Mouse (Mus musculus) hindbrain, embryonic 15.5 days (tissue): ENCODE measurements around the gene Gm10563. TPM values are rescaled to one million over a fixed set of nuclear protein-coding genes. Genes with fewer than 3 reads are reported as not detected.

ENCODE experiments used
- ATAC-seq: fragments of 200-750 bp; cut with Nextera tagmentation; 2 replicates; pipeline ENCODE4 v1.8.0; 2017; ENCODE audit warnings: low read depth, moderate number of reproducible peaks, moderate TSS enrichment; ENCODE audit not compliant: low FRiP score
- H3K27ac ChIP-seq: fragments of 300-500 bp; sonication (generic); replicated peaks from 2 replicates; pipeline ENCODE4 v1.5.1; 2015; ENCODE audit warnings: mild to moderate bottlenecking, inconsistent platforms
- H3K27me3 ChIP-seq: fragments of 300-500 bp; sonication (generic); 2 replicates; pipeline ENCODE4 v1.6.1; 2015; ENCODE audit warnings: control low read depth, inconsistent platforms
- H3K36me3 ChIP-seq: fragments of 300-500 bp; sonication (generic); 2 replicates; pipeline ENCODE4 v1.6.1; 2015; ENCODE audit warnings: control low read depth, inconsistent platforms
- H3K4me1 ChIP-seq: fragments of 300-500 bp; sonication (generic); replicated peaks from 2 replicates; pipeline ENCODE4 v1.6.1; 2015; ENCODE audit warnings: control low read depth, inconsistent platforms
- H3K4me2 ChIP-seq: fragments of 300-500 bp; sonication (generic); 2 replicates; pipeline ENCODE4 v1.6.1; 2015; ENCODE audit warnings: moderate library complexity, mild to moderate bottlenecking, inconsistent platforms
- H3K4me3 ChIP-seq: fragments of 300-500 bp; sonication (generic); 2 replicates; pipeline ENCODE4 v1.5.1; 2015; ENCODE audit warnings: mild to moderate bottlenecking, inconsistent platforms
- H3K9ac ChIP-seq: fragments of 300-500 bp; sonication (generic); 2 replicates; pipeline ENCODE4 v1.6.1; 2015; ENCODE audit warnings: inconsistent platforms
- H3K9me3 ChIP-seq: fragments of 300-500 bp; sonication (generic); 2 replicates; pipeline ENCODE4 v1.6.1; 2016; ENCODE audit warnings: control low read depth, inconsistent platforms
- whole genome bisulfite sequencing: fragments of 180-500 bp; shearing (Covaris S2); methylation state at CpG from one replicate; pipeline ENCODE4 v1.1.7; 2015; 5-methylcytosine and 5-hydroxymethylcytosine counted together
- polyA plus RNA-seq: library from polyadenylated mRNA; unstranded; fragments of >200 nt; fragmentation: Nextera tagmentation; extraction: Ambion mirVana; gene quantifications from 2 replicates; pipeline ENCODE4 v1.2.1, GENCODE M21; 2015

Gene Gm10563
- polyA plus RNA-seq, 1 experiment from 2014 or later, result not detected

DNA sequence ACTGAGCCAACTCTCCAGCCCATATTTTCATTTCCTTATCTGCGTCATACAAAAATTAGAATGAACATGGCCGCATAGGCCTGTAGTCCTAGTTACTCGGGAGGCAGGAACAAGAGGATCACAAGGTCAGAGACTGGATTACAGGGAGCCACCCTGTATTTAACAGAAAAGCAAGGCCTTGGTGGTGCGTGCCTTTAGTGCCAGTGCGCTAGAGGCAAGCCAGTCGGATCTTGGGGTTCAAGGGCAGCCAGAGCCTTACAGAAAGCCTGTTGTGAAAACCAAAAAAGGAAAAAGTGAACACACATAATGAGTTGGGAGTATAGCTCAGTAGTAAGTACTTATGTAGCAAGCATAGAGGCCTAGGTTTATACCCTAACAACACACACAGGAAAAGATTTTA is 75.4 kb downstream of the Gm10563 start:
- ATAC-seq, result no peak
- no peaks in the 10 kb centered on the region for H3K36me3 ChIP-seq
- no peak overlapping the region for H3K4me3 ChIP-seq
- H3K4me2 ChIP-seq, result no peak overlapping the region
- H3K4me1 ChIP-seq, result peaks cover 18% of the 10 kb centered on the region
- no peak overlapping the region for H3K27ac ChIP-seq
- 96% methylated on average over 6 of the region's 6 CpGs for WGBS
- H3K27me3 ChIP-seq, result no peaks in the 10 kb centered on the region
- H3K9me3 ChIP-seq, result no peaks in the 10 kb centered on the region
- H3K9ac ChIP-seq, result no peak overlapping the region

DNA sequence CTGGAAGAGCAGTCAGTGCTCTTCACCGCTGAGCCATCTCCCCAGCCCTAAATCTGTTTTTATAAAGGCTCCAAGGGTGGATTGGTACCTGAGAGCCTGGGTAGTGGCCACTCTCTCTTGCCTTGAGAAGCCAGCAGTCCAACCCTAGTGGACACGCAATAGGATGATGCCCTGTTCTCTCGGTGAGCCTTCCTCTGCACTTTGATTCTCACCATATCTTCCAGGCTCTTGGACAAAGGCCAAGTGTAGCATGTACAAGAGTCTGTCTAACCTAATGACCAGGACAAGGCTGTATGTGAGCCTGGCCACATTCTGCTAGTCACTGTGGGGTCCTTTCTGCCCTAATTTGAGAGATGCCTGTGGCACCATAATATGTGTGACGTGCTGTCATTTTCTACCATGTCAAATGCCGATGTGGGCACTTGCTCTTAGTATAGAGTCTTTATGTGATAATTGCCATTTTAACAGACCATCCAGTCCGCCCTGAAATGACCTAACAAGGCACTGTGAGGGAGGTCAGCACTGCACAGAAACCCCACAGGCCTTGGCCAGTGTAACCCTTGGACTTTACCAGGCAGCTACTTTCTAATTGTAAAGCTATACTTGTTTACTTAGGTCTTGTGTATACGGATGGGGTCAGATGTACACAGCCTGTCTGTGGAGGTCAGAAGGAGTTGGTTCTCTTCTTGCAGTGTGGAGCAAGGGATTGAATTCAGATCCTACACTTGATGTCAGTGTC is 76.4 kb downstream of the Gm10563 start:
- WGBS, result 92% methylated on average over 7 of the region's 7 CpGs
- no peaks in the 10 kb centered on the region for H3K27me3 ChIP-seq
- peaks cover 24% of the 10 kb centered on the region for H3K4me1 ChIP-seq
- no peak for ATAC-seq
- H3K36me3 ChIP-seq, result no peaks in the 10 kb centered on the region
- no peak overlapping the region for H3K4me2 ChIP-seq
- no peak overlapping the region for H3K4me3 ChIP-seq
- no peak overlapping the region for H3K9ac ChIP-seq
- no peak overlapping the region for H3K27ac ChIP-seq
- H3K9me3 ChIP-seq, result no peaks in the 10 kb centered on the region

DNA sequence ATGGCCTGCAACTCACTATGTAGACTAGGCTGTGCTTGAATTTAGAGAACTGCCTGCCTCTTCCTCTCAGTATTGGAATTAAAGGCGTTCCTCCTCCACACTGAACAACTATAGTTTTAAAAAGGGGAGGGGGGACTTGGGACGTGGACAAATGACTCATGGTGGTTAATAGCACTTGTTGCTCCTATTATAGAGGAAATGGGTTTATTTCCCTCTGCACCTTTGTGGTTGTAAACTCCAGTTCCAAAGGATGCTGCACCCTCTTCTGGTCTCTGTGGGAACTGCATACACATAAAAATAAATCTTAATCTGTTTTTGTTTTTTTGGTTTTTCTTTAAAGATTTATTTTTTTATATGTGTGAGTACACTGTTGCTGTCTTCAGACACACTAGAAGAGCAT is 77.0 kb downstream of the Gm10563 start:
- H3K9ac ChIP-seq, result no peak overlapping the region
- no peaks in the 10 kb centered on the region for H3K27me3 ChIP-seq
- ATAC-seq, result no peak
- WGBS, result 40% methylated on average over 2 of the region's 2 CpGs
- peaks cover 24% of the 10 kb centered on the region for H3K4me1 ChIP-seq
- H3K27ac ChIP-seq, result no peak overlapping the region
- H3K4me2 ChIP-seq, result no peak overlapping the region
- no peaks in the 10 kb centered on the region for H3K36me3 ChIP-seq
- no peak overlapping the region for H3K4me3 ChIP-seq
- H3K9me3 ChIP-seq, result no peaks in the 10 kb centered on the region

DNA sequence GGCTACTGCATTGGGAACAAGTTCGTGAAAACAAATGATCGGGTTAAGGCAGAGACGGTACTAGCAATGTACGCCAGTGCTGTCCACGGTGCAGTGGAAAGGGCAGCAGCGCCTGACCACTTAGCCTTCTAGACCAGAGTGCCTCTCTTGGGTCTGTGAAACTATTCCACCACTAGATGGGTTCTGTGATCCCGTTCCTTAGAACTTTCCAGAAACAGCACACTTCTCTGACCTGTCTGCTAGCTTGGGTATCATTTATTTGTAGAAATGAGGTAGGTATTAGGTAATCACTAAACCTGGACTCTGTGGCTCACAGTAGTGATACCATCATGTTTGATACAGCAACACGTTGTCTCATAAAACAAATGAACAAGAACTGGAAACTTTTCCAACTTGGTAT is 78.7 kb downstream of the Gm10563 start:
- Histone ChIP-seq H3K27ac (no peak overlapping the region), H3K36me3 (no peaks in the 10 kb centered on the region), H3K4me3 (no peak overlapping the region), H3K4me2 (no peak overlapping the region), H3K9ac (no peak overlapping the region), H3K9me3 (no peaks in the 10 kb centered on the region), H3K27me3 (no peaks in the 10 kb centered on the region), H3K4me1 (peaks cover 34% of the 10 kb centered on the region)
- WGBS, result 80% methylated on average over 8 of the region's 8 CpGs
- ATAC-seq, result no peak

Other genes with a start within 250 kb of the Gm10563 start
- 0.14 and 0.25 TPM in 2 replicates for gene Gabrd, start 247.3 kb downstream of the Gm10563 start, polyA plus RNA-seq
- 4.3 and 5.2 TPM in 2 replicates for gene Cfap74, start 236.2 kb downstream of the Gm10563 start, polyA plus RNA-seq
- gene Tmem52, start 176.3 kb downstream of the Gm10563 start, polyA plus RNA-seq, result 0.17 TPM in 1 of 2 replicates, not detected in the other
- gene Gnb1, start 154.0 kb downstream of the Gm10563 start, polyA plus RNA-seq, result 1,056 and 1,102 TPM in 2 replicates
- 80.6 and 85.9 TPM in 2 replicates for gene Nadk, start 83.0 kb downstream of the Gm10563 start, polyA plus RNA-seq
- gene Slc35e2, start 44.0 kb downstream of the Gm10563 start, polyA plus RNA-seq, result 14.6 and 16.3 TPM in 2 replicates
- 49.3 and 53.0 TPM in 2 replicates for gene Cdk11b, start 20.6 kb downstream of the Gm10563 start, polyA plus RNA-seq
- 4.7 and 6.5 TPM in 2 replicates for gene Mmp23, start 8.0 kb upstream of the Gm10563 start, polyA plus RNA-seq
- 50.6 and 62.2 TPM in 2 replicates for gene Mib2, start 23.8 kb upstream of the Gm10563 start, polyA plus RNA-seq
- 17.2 and 20.6 TPM in 2 replicates for gene Fndc10, start 48.9 kb upstream of the Gm10563 start, polyA plus RNA-seq
- gene Ssu72, start 59.4 kb upstream of the Gm10563 start, polyA plus RNA-seq, result 160 and 166 TPM in 2 replicates
- gene Tmem240, start 89.4 kb upstream of the Gm10563 start, polyA plus RNA-seq, result 23.8 and 27.0 TPM in 2 replicates
- gene Atad3a, start 115.7 kb upstream of the Gm10563 start, polyA plus RNA-seq, result 92.0 and 99.4 TPM in 2 replicates
- 32.2 and 33.7 TPM in 2 replicates for gene Vwa1, start 129.3 kb upstream of the Gm10563 start, polyA plus RNA-seq
- gene Tmem88b, start 140.5 kb upstream of the Gm10563 start, polyA plus RNA-seq, result 0.98 and 1.2 TPM in 2 replicates
- gene Ankrd65, start 145.0 kb upstream of the Gm10563 start, polyA plus RNA-seq, result not detected in 2 replicates
- gene Mrpl20, start 157.5 kb upstream of the Gm10563 start, polyA plus RNA-seq, result 248 and 265 TPM in 2 replicates
- 134 and 137 TPM in 2 replicates for gene Ccnl2, start 167.1 kb upstream of the Gm10563 start, polyA plus RNA-seq
- gene Aurkaip1, start 185.9 kb upstream of the Gm10563 start, polyA plus RNA-seq, result 129 TPM in 2 replicates
- gene Mxra8, start 194.3 kb upstream of the Gm10563 start, polyA plus RNA-seq, result 32.5 and 32.7 TPM in 2 replicates
- gene Dvl1, start 202.0 kb upstream of the Gm10563 start, polyA plus RNA-seq, result 30.8 and 32.8 TPM in 2 replicates
- 0.43 and 0.54 TPM in 2 replicates for gene Tas1r3, start 218.0 kb upstream of the Gm10563 start, polyA plus RNA-seq
- gene Cptp, start 224.0 kb upstream of the Gm10563 start, polyA plus RNA-seq, result 25.6 and 29.1 TPM in 2 replicates
- gene Ints11, start 224.1 kb upstream of the Gm10563 start, polyA plus RNA-seq, result 71.6 and 78.6 TPM in 2 replicates
- gene Pusl1, start 246.4 kb upstream of the Gm10563 start, polyA plus RNA-seq, result 58.5 and 62.9 TPM in 2 replicates
- 68.8 and 74.6 TPM in 2 replicates for gene Acap3, start 246.4 kb upstream of the Gm10563 start, polyA plus RNA-seq